Mouse (Mus musculus): ENCODE results near the gene Atp4b. TPM values are rescaled to one million over a fixed set of nuclear protein-coding genes. Genes with fewer than 3 reads are reported as not detected.

The Atp4b gene
- total and polyA plus RNA-seq, 2 experiments from 2014 or later = not detected

GRCm38 (mm10) chr8:13350052-13350451, 46.6 kb downstream of the Atp4b start:
- Histone ChIP-seq H3K36me3 (ENCODE audit: insufficient read depth) (peaks cover 82% of the 10 kb centered on the region), H3K27me3 (ENCODE audit: insufficient read depth, low read length) (no peaks in the 10 kb centered on the region), H3K4me1 (ENCODE audit: insufficient read depth) (no peaks in the 10 kb centered on the region), H3K4me2 (ENCODE audit: low read depth) (no peak overlapping the region), H3K9ac (no peak overlapping the region), H3K4me3 (ENCODE audit: low read depth, low read length) (no peak overlapping the region), H3K9me3 (ENCODE audit: low read length) (no peaks in the 10 kb centered on the region), H3K27ac (ENCODE audit: low read depth, low read length) (no peak overlapping the region)
- TF ChIP-seq CTCF (IDR thresholded peaks at IDR 0.05; ENCODE audit: low read depth) = no peak
- WGBS = 88% methylated on average over 7 of the region's 7 CpGs
- DNase-seq (no peak), ATAC-seq (no peak)

- no peak for ATAC-seq
- Histone ChIP-seq H3K9me3 (ENCODE audit: low read length) (no peaks in the 10 kb centered on the region), H3K27me3 (ENCODE audit: insufficient read depth, low read length) (no peaks in the 10 kb centered on the region), H3K36me3 (ENCODE audit: insufficient read depth) (peaks cover 65% of the 10 kb centered on the region), H3K4me1 (ENCODE audit: insufficient read depth) (peaks cover 4% of the 10 kb centered on the region; the same call in 1 of the 2 replicates), H3K27ac (ENCODE audit: low read depth, low read length) (no peak overlapping the region), H3K4me2 (ENCODE audit: low read depth) (no peak overlapping the region), H3K4me3 (ENCODE audit: low read depth, low read length) (no peak overlapping the region), H3K9ac (no peak overlapping the region)
- TF ChIP-seq CTCF (IDR thresholded peaks at IDR 0.05; ENCODE audit: low read depth) = no peak
- WGBS = 96% methylated on average over 4 of the region's 4 CpGs
- DNase-seq = no peak
Measured at GRCm38 (mm10) chr8:13343134-13343533, 53.5 kb downstream of the Atp4b start.

- H3K4me3 ChIP-seq (ENCODE audit: low read depth, low read length) = no peak overlapping the region
- no peak for TF ChIP-seq CTCF (IDR thresholded peaks at IDR 0.05; ENCODE audit: low read depth)
- no peaks in the 10 kb centered on the region for H3K9me3 ChIP-seq (ENCODE audit: low read length)
- H3K4me2 ChIP-seq (ENCODE audit: low read depth) = no peak overlapping the region
- ATAC-seq (no peak), DNase-seq (no peak)
- H3K4me1 ChIP-seq (ENCODE audit: insufficient read depth) = peaks cover 4% of the 10 kb centered on the region; the same call in 1 of the 2 replicates
- H3K36me3 ChIP-seq (ENCODE audit: insufficient read depth) = peaks cover 58% of the 10 kb centered on the region
- H3K27me3 ChIP-seq (ENCODE audit: insufficient read depth, low read length) = no peaks in the 10 kb centered on the region
- H3K9ac ChIP-seq = no peak overlapping the region
- H3K27ac ChIP-seq (ENCODE audit: low read depth, low read length) = no peak overlapping the region
- 73% methylated on average over 2 of the region's 2 CpGs for WGBS
Measured at GRCm38 (mm10) chr8:13342340-13342739, 54.3 kb downstream of the Atp4b start.

GRCm38 (mm10) chr8:13340650-13341049, 56.0 kb downstream of the Atp4b start:
- H3K9me3 ChIP-seq (ENCODE audit: low read length) = no peaks in the 10 kb centered on the region
- ATAC-seq (no peak), DNase-seq (no peak)
- H3K4me1 ChIP-seq (ENCODE audit: insufficient read depth) = peaks cover 4% of the 10 kb centered on the region; the same call in 1 of the 2 replicates
- no peak overlapping the region for H3K4me3 ChIP-seq (ENCODE audit: low read depth, low read length)
- H3K27ac ChIP-seq (ENCODE audit: low read depth, low read length) = no peak overlapping the region
- WGBS = 73% methylated on average over 8 of the region's 8 CpGs
- peak overlapping the region; percentile 82; the same call in 1 of the 2 replicates for H3K4me2 ChIP-seq (ENCODE audit: low read depth)
- no peak overlapping the region; the same call in 1 of the 2 replicates for H3K9ac ChIP-seq
- peaks cover 41% of the 10 kb centered on the region for H3K36me3 ChIP-seq (ENCODE audit: insufficient read depth)
- no peaks in the 10 kb centered on the region for H3K27me3 ChIP-seq (ENCODE audit: insufficient read depth, low read length)
- no peak for TF ChIP-seq CTCF (IDR thresholded peaks at IDR 0.05; ENCODE audit: low read depth)

GRCm38 (mm10) chr8:13339646-13339990, 57.0 kb downstream of the Atp4b start:
- H3K36me3 ChIP-seq (ENCODE audit: insufficient read depth) = peaks cover 36% of the 10 kb centered on the region
- no peak for ATAC-seq
- H3K9ac ChIP-seq = peak overlapping the region; percentile 91
- no peaks in the 10 kb centered on the region for H3K9me3 ChIP-seq (ENCODE audit: low read length)
- H3K4me3 ChIP-seq (ENCODE audit: low read depth, low read length) = peak overlapping the region; percentile 85
- no peak for TF ChIP-seq CTCF (IDR thresholded peaks at IDR 0.05; ENCODE audit: low read depth)
- whole genome bisulfite sequencing = 5% methylated on average over 11 of the region's 11 CpGs
- DNase-seq = peak; percentile 52
- peak overlapping the region; percentile 82 for H3K4me2 ChIP-seq (ENCODE audit: low read depth)
- H3K27me3 ChIP-seq (ENCODE audit: insufficient read depth, low read length) = no peaks in the 10 kb centered on the region
- peaks cover 4% of the 10 kb centered on the region; the same call in 1 of the 2 replicates for H3K4me1 ChIP-seq (ENCODE audit: insufficient read depth)
- H3K27ac ChIP-seq (ENCODE audit: low read depth, low read length) = peak overlapping the region; percentile 85

- ATAC-seq (peak; percentile 19), DNase-seq (peak; percentile 68)
- Histone ChIP-seq H3K9ac (peak overlapping the region; percentile 91), H3K36me3 (ENCODE audit: insufficient read depth) (peaks cover 32% of the 10 kb centered on the region), H3K27me3 (ENCODE audit: insufficient read depth, low read length) (no peaks in the 10 kb centered on the region), H3K4me3 (ENCODE audit: low read depth, low read length) (peak overlapping the region; percentile 85), H3K9me3 (ENCODE audit: low read length) (no peaks in the 10 kb centered on the region), H3K4me1 (ENCODE audit: insufficient read depth) (peaks cover 4% of the 10 kb centered on the region; the same call in 1 of the 2 replicates), H3K27ac (ENCODE audit: low read depth, low read length) (peak overlapping the region; percentile 85), H3K4me2 (ENCODE audit: low read depth) (peak overlapping the region; percentile 82)
- WGBS = under 1% methylated on average over 63 of the region's 70 CpGs
- TF ChIP-seq CTCF (IDR thresholded peaks at IDR 0.05; ENCODE audit: low read depth) = no peak
Measured at GRCm38 (mm10) chr8:13338901-13339645, 57.6 kb downstream of the Atp4b start.

GRCm38 (mm10) chr8:13338255-13338860, 58.3 kb downstream of the Atp4b start, which contains the start of gene Tfdp1:
TSS of gene Tfdp1 (plus strand) at chr8:13338751.
- no peak for TF ChIP-seq CTCF (IDR thresholded peaks at IDR 0.05; ENCODE audit: low read depth)
- DNase-seq (peak; percentile 95), ATAC-seq (peak; percentile 94)
- Histone ChIP-seq H3K4me3 (ENCODE audit: low read depth, low read length) (peak within 1 kb of the TSS; percentile 85), H3K9ac (peak within 1 kb of the TSS; percentile 91), H3K27ac (ENCODE audit: low read depth, low read length) (peak within 1 kb of the TSS; percentile 85), H3K9me3 (ENCODE audit: low read length) (no peaks in the 10 kb centered on the region), H3K27me3 (ENCODE audit: insufficient read depth, low read length) (no peaks in the 10 kb centered on the region), H3K4me1 (ENCODE audit: insufficient read depth) (peaks cover 4% of the 10 kb centered on the region; the same call in 1 of the 2 replicates), H3K36me3 (ENCODE audit: insufficient read depth) (peaks cover 25% of the 10 kb centered on the region), H3K4me2 (ENCODE audit: low read depth) (peak within 1 kb of the TSS; percentile 82)
- WGBS = 2% methylated on average over 10 of the region's 72 CpGs

All from forebrain, postnatal 0 days (tissue).